Mouse (Mus musculus) liver, postnatal 0 days (tissue): Measurements from ENCODE around the gene Tes3-ps.

Experiments
- CTCF ChIP-seq: sonication (generic); IDR thresholded peaks from 2 replicates; pipeline ENCODE4 v1.5.1; 2016; ENCODE audit warnings: antibody characterized with exemption, low read depth
- EP300 ChIP-seq: IDR thresholded peaks from 2 replicates; pipeline ENCODE4 v1.6.1; 2016; ENCODE audit warnings: antibody characterized with exemption, low read depth, mild to moderate bottlenecking

DNA sequence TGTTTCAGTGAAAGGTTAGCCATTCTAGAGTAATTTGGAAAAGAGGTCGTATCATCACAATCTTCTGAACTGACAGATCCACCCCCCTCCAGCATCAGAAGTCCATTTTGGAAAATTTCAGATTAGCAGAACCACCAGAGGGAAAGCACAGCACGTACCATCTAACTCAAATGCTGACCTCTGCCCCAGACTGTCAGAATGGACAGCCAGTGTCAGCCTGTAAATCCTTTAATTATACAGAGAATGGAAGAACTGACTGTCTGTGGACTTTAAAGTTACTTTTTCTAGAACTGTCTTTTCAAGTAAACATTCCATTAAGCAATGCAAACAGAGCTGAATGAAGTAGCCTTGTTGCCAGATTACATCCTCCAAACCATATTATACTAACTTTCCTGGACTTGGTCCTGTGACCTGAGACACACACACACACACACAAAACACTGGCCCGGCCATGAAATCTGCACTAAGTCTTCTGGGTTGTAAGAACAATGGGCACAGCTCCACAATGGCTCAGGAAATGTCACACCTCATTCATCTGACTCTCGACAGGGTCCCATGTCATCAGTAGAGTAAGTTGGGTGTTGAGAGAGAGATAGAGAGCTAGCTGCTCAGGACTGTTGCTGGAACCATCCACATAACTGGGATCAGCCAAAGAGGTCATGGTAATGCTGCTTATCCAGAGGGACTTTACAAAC, 21.0 kb upstream of the Tes3-ps start:
- TF ChIP-seq CTCF: no peak
- TF ChIP-seq EP300: no peak
